Mouse (Mus musculus) embryonic stem cell, embryonic (primary cell): ENCODE measurements around the gene Kif14.

Experiments
- CTCF ChIA-PET, 4 experiments: fragments of 300-600 bp in 2 of 4; fragments of 350-600 bp in 2 of 4; sonication (Branson Sonifier 250); formaldehyde crosslinking; loops; one replicate each; lab custom pipeline; 2022; ENCODE audit warnings: inconsistent platforms in 2 of 4; lab: Charles Lee
- POLR2A ChIA-PET, 4 experiments: fragments of 300-600 bp in 2 of 4; fragments of 350-600 bp in 2 of 4; sonication (Branson Sonifier 250); formaldehyde crosslinking; loops; one replicate each; lab custom pipeline; 2022; ENCODE audit warnings: antibody characterized with exemption in 4 of 4, inconsistent platforms in 1 of 4; lab: Charles Lee

Kif14 gene

DNA sequence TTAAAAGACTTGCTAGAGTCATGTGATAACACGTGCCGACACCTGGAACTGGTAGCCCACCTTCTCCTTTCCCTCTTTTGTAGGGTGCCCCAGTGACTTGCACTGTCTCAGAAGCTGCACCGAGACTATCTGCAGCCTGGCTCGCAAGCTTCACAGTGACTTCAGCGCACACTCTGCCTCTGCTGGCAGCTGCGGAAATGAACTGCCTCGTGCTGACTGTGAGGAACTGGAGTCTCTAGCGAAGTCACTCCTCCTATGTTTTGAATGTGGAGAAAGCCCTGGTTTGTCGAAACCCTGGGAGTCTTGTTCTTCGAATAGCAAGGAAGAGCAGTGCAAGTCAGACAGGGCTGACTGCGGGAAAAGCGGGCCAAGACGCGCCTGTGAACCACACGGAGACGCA is 61.0 kb downstream of the Kif14 start:
- POLR2A ChIA-PET = interaction anchor here in 1 of 4 experiments (1.1 kb wide), 1 partner anchor 112 kb away, joined by 4 read pairs; the partner anchor contains the start of gene Ddx59
- CTCF ChIA-PET = interaction anchor here in 2 of 4 experiments (0.5 to 2.8 kb wide), 7 partner anchors 14 to 474 kb away, joined by 3 to 15 read pairs (median 3); no protein-coding TSS in a partner anchor

DNA sequence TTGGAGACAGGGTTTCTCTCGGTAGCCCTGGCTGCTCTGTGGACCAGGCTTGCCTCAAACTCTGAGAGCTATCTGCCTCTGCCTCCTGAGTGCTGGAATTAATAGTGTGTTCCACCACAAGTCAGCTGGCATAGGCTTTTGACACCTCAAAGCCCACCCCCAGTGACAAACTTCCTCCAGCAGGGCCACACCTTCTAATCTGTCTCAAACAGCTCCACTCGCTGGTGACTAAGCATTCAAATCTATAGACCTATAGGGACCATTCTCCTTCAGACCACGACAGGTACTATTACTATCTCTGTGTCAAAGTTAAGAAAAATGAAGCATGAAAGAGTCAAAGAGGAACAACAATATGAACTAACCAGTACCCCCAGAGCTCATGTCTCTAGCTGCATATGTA is 66.4 kb downstream of the Kif14 start:
- ChIA-PET POLR2A (interaction anchor here in 1 of 4 experiments (1.7 kb wide), 1 partner anchor 62 kb away, joined by 3 read pairs; no protein-coding TSS in a partner anchor), CTCF (interaction anchor here (0.6 to 2.7 kb wide), 5 partner anchors 8 to 26 kb away, joined by 3 to 23 read pairs (median 5); no protein-coding TSS in a partner anchor)

DNA sequence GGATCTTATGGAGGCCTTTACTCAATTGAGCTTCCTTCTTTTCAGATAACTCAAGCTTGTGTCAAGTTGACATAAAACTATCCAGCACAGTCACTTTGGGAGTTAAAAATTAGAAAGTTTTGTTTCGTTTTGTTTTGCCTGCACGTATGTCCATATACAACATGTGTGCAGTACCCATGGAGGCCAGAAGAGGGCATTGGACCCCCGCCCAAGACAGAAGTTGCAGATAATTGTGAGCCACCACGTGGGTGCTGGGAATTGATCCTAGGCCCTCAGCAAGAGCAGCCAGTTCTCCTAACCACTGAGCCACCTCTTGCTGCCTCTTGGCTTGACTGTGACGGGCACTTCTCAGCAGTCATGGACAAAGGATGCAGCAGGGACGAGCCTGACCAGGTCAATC is 70.8 kb downstream of the Kif14 start:
- ChIA-PET CTCF (interaction anchor here (0.5 to 1.0 kb wide), 6 partner anchors 11 to 669 kb away, joined by 3 read pairs; no protein-coding TSS in a partner anchor), POLR2A (no interaction called here)

- CTCF ChIA-PET = interaction anchor here in 2 of 4 experiments (0.6 to 1.4 kb wide), 4 partner anchors 13 to 593 kb away, joined by 3 read pairs; no protein-coding TSS in a partner anchor
- POLR2A ChIA-PET = interaction anchor here in 2 of 4 experiments (0.5 to 1.4 kb wide), 2 partner anchors 20 to 627 kb away, joined by 3 read pairs; no protein-coding TSS in a partner anchor
These were observed 72.1 kb downstream of the Kif14 start for GRCm38 (mm10) chr1:136538247-136538646.

DNA sequence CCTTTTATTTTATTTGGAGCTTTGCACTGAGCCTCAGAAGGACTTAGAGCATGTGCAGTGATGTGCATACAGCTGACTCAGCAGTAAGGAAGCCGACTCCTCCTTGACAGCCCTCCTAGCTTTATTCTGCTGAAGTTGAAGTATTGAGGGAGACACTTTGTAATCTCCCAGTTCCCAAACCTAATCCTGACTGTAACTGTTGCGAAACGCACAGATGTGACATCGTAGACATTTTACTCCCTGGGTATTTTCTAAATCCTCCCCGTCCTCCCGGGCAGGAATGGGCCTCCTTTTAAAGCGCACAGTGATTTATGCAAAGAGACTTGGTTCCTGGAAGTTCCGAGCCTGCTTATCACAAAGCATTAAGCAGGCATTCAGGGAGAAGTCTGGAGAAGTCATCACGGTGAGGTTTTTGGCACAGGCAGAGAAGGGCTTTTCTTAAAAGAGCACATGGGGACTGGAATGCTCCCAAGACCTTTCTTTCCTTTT is 74.3 kb downstream of the Kif14 start:
- ChIA-PET POLR2A (interaction anchor here in 2 of 4 experiments (0.5 to 1.6 kb wide), 5 partner anchors 10 to 178 kb away, joined by 3 to 4 read pairs (median 4); no protein-coding TSS in a partner anchor), CTCF (interaction anchor here in 3 of 4 experiments (0.6 to 1.7 kb wide), 6 partner anchors 11 to 294 kb away, joined by 3 to 11 read pairs (median 4); no protein-coding TSS in a partner anchor)

GRCm38 (mm10) chr1:136541618-136542376 is 75.7 kb downstream of the Kif14 start:
- ChIA-PET POLR2A (interaction anchor here in 2 of 4 experiments (1.1 to 1.6 kb wide), 2 partner anchors 14 to 16 kb away, joined by 3 to 4 read pairs; no protein-coding TSS in a partner anchor), CTCF (interaction anchor here (0.6 to 1.7 kb wide), 14 partner anchors 9 to 676 kb away, joined by 3 to 8 read pairs (median 4); no protein-coding TSS in a partner anchor)

DNA sequence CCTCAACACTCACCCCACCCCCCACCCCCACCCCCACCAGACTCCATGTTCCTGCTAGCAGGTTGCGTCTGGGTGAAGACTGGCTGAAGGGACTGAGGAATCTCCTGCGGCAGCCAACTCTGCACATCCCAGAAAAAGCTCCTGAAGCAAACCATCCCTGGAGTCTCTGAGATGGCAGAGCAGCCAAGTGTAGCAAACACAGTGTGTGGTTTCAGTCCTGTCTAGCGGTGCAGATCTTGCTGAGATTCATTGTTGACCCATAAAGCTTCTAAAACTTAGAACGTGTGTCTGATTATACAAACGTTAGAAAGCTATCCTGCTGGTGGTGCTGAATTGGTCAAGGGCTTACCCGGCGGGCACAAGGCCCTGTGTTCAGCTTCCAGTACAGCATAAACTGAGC is 77.8 kb downstream of the Kif14 start:
- ChIA-PET POLR2A (interaction anchor here (0.6 to 1.5 kb wide), 14 partner anchors 10 to 473 kb away, joined by 3 to 9 read pairs (median 4); no protein-coding TSS in a partner anchor), CTCF (interaction anchor here in 3 of 4 experiments (0.6 to 1.2 kb wide), 12 partner anchors 8 to 374 kb away, joined by 3 to 8 read pairs (median 3); no protein-coding TSS in a partner anchor)

- ChIA-PET POLR2A (no interaction called here), CTCF (interaction anchor here in 1 of 4 experiments (0.7 kb wide), 1 partner anchor 13 kb away, joined by 3 read pairs; no protein-coding TSS in a partner anchor)
These were observed 80.9 kb downstream of the Kif14 start for GRCm38 (mm10) chr1:136547068-136547467.

GRCm38 (mm10) chr1:136550285-136550684 is 84.1 kb downstream of the Kif14 start:
- ChIA-PET POLR2A (interaction anchor here in 3 of 4 experiments (0.6 to 1.7 kb wide), 7 partner anchors 10 to 319 kb away, joined by 3 to 5 read pairs (median 4); no protein-coding TSS in a partner anchor), CTCF (interaction anchor here (0.6 to 2.7 kb wide), 17 partner anchors 7 to 505 kb away, joined by 3 to 18 read pairs (median 4); no protein-coding TSS in a partner anchor)

DNA sequence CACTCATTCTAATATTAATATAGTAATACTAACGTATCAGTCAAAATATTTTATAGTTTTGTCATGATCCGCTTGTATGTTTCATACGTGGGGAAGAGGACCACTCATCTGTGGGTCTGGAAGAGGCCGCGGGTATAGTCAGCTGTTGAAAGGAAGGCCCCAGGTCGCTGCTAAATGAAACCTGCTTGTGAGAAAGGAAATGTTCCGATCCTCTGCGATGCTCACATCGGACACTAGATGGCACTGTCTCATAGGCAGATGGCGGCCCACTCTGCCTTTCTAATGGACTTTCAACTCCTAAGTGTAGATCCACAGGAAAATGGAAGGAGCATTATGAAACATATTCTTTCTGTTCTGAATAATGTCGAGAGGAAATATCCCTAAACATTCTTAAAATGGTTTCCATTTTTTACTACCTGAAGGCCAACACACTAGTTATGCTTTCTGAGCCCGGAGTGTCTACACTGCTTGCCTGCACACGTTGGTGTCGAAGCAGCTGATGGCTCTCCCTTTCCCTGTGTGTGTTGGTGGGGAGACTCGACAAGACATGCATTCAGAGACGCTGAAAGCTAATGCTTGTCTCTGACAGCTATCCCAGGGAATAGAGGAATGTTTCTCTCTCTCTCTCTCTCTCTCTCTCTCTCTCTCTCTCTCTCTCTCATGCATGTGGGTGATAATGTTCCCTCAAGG is 84.9 kb downstream of the Kif14 start:
- ChIA-PET CTCF (interaction anchor here (0.6 to 2.7 kb wide), 27 partner anchors 7 to 785 kb away, joined by 3 to 18 read pairs (median 4); partner anchors contain the start of gene Phlda3 (in 1 of the 4)), POLR2A (interaction anchor here in 3 of 4 experiments (0.5 to 2.2 kb wide), 10 partner anchors 11 to 892 kb away, joined by 3 to 7 read pairs (median 3); partner anchors contain the start of gene Zfp281 (in 1 of the 3))

DNA sequence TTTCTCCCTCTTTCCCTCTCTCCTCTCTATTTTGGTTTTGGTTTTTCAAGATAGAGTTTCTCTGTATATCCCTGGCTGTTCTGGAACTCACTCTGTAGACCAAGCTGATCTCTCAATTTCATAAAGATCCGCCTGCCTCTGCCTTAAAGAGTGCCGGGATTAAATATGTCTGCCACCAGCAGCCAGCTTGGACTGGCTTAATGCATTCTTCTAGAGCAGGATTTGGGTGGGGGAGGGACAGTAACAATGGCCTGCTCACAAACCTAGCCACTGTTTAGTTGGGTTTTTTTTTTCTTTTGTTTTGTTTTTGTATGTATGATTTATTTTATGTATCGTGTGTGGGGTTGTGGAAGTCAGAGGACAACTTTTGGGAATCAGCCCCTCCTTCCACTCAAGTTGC is 88.5 kb downstream of the Kif14 start:
- ChIA-PET POLR2A (interaction anchor here in 2 of 4 experiments (0.8 to 2.6 kb wide), 7 partner anchors 12 to 186 kb away, joined by 3 to 11 read pairs (median 4); no protein-coding TSS in a partner anchor), CTCF (interaction anchor here in 2 of 4 experiments (0.6 to 1.5 kb wide), 4 partner anchors 178 to 194 kb away, joined by 3 to 5 read pairs (median 4); no protein-coding TSS in a partner anchor)

DNA sequence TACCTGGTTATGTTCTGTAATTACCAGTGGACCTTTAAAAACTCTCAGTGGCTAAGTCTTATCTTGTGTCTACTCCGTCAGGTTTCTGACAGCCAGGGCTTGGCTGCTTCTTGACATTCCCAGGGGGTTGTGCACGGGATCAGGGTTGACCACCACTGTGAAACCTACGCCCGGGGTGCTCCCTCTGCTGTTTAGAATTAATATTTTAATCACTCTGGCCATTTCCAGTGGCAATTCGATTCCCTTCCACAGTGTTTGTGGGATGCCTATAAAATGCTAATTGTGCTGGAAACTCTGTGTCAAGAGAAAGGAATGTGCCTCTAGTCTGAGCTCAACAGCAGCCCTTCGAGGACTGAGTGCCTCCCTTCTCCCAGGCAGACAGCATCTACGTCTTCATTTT is 89.7 kb downstream of the Kif14 start:
- ChIA-PET POLR2A (interaction anchor here in 3 of 4 experiments (0.6 to 2.6 kb wide), 14 partner anchors 9 to 397 kb away, joined by 3 to 11 read pairs (median 3); partner anchors contain the start of gene Zfp281 (in 1 of the 3)), CTCF (interaction anchor here in 3 of 4 experiments (0.6 to 1.3 kb wide), 11 partner anchors 10 to 300 kb away, joined by 3 to 6 read pairs (median 4); no protein-coding TSS in a partner anchor)

DNA sequence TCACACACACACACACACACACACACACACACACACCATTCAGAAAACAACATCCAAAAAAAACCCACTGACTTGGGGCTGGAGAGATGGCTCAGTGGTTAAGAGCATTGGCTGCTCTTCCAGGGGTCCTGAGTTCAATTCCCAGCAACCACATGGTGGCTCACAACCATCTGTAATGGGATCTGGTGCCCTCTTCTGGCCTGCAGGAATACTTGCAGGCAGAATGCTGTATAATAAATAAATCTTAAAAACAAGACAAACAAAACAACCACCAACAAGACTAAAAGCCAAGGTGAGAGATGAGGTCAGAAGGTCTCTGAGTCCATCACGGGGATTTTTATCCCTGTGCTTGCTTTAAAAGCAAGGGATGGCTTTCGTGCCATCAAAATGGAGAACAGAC is 90.5 kb downstream of the Kif14 start:
- ChIA-PET POLR2A (interaction anchor here in 3 of 4 experiments (0.6 to 2.6 kb wide), 10 partner anchors 8 to 346 kb away, joined by 3 to 11 read pairs (median 4); partner anchors contain the start of gene Zfp281 (in 1 of the 3)), CTCF (interaction anchor here in 2 of 4 experiments (1.0 to 1.3 kb wide), 6 partner anchors 9 to 202 kb away, joined by 3 to 6 read pairs (median 4); no protein-coding TSS in a partner anchor)

DNA sequence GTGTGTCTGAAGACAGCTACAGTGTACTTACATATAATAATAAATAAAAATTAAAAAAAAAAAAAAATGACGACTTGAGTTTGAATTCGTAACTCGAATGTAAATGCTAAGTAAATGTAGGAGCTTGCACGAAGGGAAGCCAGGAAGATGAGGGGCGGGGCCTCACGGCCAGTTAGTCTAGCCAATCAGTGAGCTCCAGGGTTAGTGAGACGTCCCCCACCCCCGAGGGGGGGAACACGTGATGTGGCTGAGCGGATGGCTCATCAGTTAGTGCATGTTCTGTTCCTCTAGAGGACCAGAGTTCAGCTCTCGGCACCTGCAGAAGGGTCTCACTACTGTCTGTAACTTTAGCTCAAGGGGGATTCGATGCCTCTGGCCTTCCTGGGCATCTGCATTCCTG is 91.3 kb downstream of the Kif14 start:
- POLR2A ChIA-PET = interaction anchor here in 3 of 4 experiments (0.6 to 4.1 kb wide), 40 partner anchors 9 to 667 kb away, joined by 3 to 38 read pairs (median 3); partner anchors contain the start of genes Ddx59 (in 1 of the 3) and Zfp281 (in 1 of the 3)

DNA sequence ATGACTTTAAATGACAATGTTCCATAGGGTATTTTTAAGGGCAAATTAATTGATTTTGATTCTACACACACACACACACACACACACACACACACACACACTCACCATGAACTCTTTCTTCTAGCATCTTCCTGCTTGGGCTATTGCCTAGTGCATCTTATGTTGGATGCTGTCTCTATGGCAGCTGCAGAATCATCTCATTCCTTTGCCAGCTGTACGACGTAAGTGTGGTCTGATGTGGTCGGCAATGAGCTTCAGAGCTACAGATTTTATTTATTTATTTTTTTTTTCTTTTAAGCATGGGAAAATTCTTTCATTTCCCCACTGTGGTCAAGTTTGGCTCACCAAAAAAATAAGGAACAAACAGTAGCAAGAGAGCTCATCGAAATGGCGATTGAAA is 92.6 kb downstream of the Kif14 start:
- POLR2A ChIA-PET = interaction anchor here in 2 of 4 experiments (0.6 to 4.1 kb wide), 21 partner anchors 9 to 391 kb away, joined by 3 to 38 read pairs (median 3); partner anchors contain the start of gene Zfp281 (in 1 of the 2)

More for the DNA sequence above, 91.3 kb downstream of the Kif14 start:
- CTCF ChIA-PET = interaction anchor here (0.6 to 1.8 kb wide), 20 partner anchors 8 to 442 kb away, joined by 3 to 10 read pairs (median 4); no protein-coding TSS in a partner anchor

DNA sequence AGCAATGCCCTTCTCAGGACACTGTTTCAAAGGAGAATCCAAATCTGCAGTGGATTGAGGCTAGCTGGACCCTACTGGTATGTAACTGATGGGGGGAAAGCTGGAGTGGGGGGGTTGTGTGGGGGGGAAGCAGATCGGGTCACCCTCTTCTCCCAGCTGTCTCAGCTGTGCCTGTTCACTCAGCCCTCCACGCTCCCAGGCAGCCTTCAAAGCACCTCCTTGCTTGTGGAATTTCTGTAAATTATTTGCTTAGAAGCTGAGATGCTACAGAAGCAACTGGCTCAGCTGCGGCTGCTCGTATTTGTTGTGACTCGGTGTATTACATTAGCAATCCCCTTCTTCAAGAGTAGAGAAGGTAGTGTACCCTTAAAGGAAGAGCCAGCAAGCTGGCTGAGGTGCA is 93.1 kb downstream of the Kif14 start:
- ChIA-PET CTCF (interaction anchor here (0.5 to 2.1 kb wide), 10 partner anchors 8 to 199 kb away, joined by 3 to 8 read pairs (median 4); no protein-coding TSS in a partner anchor), POLR2A (interaction anchor here in 3 of 4 experiments (0.6 to 4.1 kb wide), 18 partner anchors 10 to 195 kb away, joined by 3 to 38 read pairs (median 4); no protein-coding TSS in a partner anchor)

More for the DNA sequence above, 92.6 kb downstream of the Kif14 start:
- CTCF ChIA-PET = interaction anchor here in 3 of 4 experiments (0.6 to 2.1 kb wide), 11 partner anchors 8 to 381 kb away, joined by 3 to 9 read pairs (median 5); no protein-coding TSS in a partner anchor
